Mouse (Mus musculus) testis, adult 2 months (tissue): Measurements from ENCODE around the gene Rbms3.

Experiments
- CTCF ChIP-seq: fragments of 200-500 bp; IDR thresholded peaks from 2 replicates; pipeline ENCODE4 v1.5.1; 2012; ENCODE audit warnings: low read depth, mild to moderate bottlenecking, inconsistent platforms, low read length, moderate library complexity; ENCODE audit not compliant: control insufficient read depth, insufficient read depth, insufficient replicate concordance
- POLR2A ChIP-seq: fragments of 200-500 bp; IDR thresholded peaks from 2 replicates; pipeline ENCODE4 v1.6.1; 2012; ENCODE audit warnings: low read depth, mild to moderate bottlenecking, inconsistent platforms, low read length, moderate library complexity; ENCODE audit not compliant: control insufficient read depth

DNA sequence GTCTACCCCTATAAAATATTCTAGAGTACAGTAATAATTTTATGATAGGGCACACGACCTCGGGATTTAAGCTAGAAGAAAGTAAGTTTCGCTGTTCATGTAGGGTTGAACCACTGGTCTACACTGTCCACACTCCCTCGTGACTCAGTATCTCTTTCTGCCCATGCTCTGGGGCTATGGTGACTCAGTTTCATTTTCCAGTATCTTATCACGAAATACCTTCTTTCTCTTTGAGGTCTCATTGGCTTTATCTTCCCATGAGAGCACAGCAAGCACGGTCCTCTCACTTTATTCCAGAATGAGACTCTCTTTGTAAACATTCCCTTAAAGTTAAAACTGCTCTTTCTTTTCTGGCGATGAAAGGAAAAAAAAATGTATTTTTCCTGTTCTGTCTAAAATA, 808.1 kb downstream of the Rbms3 start:
- no peak for TF ChIP-seq CTCF
- no peak for TF ChIP-seq POLR2A
